Mouse (Mus musculus) myocyte (in vitro differentiated cells): Measurements from ENCODE around the gene Scg3.

Experiments used
- MAX ChIP-seq: IDR thresholded peaks from one replicate; pipeline ENCODE4 v1.6.1; 2011; ENCODE audit warnings: low read depth, mild to moderate bottlenecking, control low read depth
- POLR2A ChIP-seq: IDR thresholded peaks from one replicate; pipeline ENCODE4 v1.6.1; 2011; ENCODE audit warnings: low read depth, mild to moderate bottlenecking, control low read depth, moderate library complexity; ENCODE audit not compliant: insufficient read length
- TCF12 ChIP-seq: IDR thresholded peaks from one replicate; pipeline ENCODE4 v1.6.1; 2011; ENCODE audit warnings: mild to moderate bottlenecking, control low read depth; ENCODE audit not compliant: poor library complexity, insufficient read depth, severe bottlenecking

DNA sequence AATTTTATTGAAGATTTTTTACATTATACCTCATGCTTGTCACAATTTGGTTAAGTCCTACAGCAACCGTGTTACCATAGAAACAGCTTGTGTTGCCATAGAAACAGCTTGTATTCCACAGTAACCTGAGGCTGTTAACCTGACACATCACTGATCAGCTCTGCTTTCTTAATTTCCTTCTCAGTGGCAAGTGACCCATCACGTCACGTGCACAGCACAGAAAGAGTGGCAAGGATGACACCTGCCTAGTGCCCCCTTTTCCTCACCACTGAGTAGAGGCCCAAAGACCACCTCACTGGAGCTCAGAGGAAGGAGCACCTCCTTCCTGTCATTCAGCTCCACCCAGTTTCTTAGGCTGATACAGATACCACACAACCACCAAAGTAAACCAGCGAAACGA is 90.4 kb downstream of the Scg3 start:
- TF ChIP-seq POLR2A, result no peak
- no peak for TF ChIP-seq TCF12
- TF ChIP-seq MAX, result no peak
